Mouse (Mus musculus) embryonic fibroblast, embryonic 13.5 days (primary cell): ENCODE measurements around the gene Pds5b.

Experiments used
- CTCF ChIP-seq: IDR thresholded peaks from 2 replicates; pipeline ENCODE4 v1.5.1; 2011; ENCODE audit warnings: mild to moderate bottlenecking, control low read depth, low read length, moderate library complexity, borderline replicate concordance; ENCODE audit not compliant: insufficient read depth
- POLR2A ChIP-seq: IDR thresholded peaks from 2 replicates; pipeline ENCODE4 v1.6.1; 2011; ENCODE audit warnings: low read depth, mild to moderate bottlenecking, control low read depth, low read length, moderate library complexity

GRCm38 (mm10) chr5:150788261-150788660 is 114.7 kb downstream of the Pds5b start:
- TF ChIP-seq CTCF = no peak
- TF ChIP-seq POLR2A = no peak
